In genomic region chr5:38844312-38844711, GRCm38 (mm10) we compare ENCODE assay signal across 17 mouse cellular contexts. TPM values are rescaled to one million over a fixed set of nuclear protein-coding genes. Genes with fewer than 3 reads are reported as not detected.
"Had no signal": no experiment of that assay in that cellular context is flagged by ENCODE, and none has a peak within 500 bp of the region (broad histone marks: within the 10 kb centered on the region; RNA-seq: fewer than 3 reads in every experiment).

No protein-coding gene starts in this region.

- H3K4me1 ChIP-seq: liver, embryonic 13.5 days; midbrain, embryonic 13.5 days had no signal

- H3K36me3 ChIP-seq: limb, embryonic 12.5 days; liver, embryonic 13.5 days; midbrain, embryonic 13.5 days had no signal

- DNase-seq: kidney, adult 9 months; kidney, postnatal 36 days; layer of hippocampus, adult 9-11 months; liver; liver, embryonic 13.5 days; liver, postnatal 0 days; lung, postnatal 10 days; right cerebral cortex, postnatal 14 days; thymus, adult 2 months; thymus, postnatal 25 days had no signal

- H3K4me3 ChIP-seq: limb, embryonic 12.5 days; liver, embryonic 13.5 days; midbrain, embryonic 13.5 days had no signal

- H3K27ac ChIP-seq: kidney, postnatal 0 days; limb, embryonic 12.5 days; liver, embryonic 13.5 days; midbrain, embryonic 13.5 days; stomach, postnatal 0 days had no signal

- H3K4me2 ChIP-seq: limb, embryonic 12.5 days; liver, embryonic 13.5 days; midbrain, embryonic 13.5 days had no signal

- ATAC-seq: liver, postnatal 0 days; midbrain, embryonic 13.5 days had no signal

- H3K9ac ChIP-seq: limb, embryonic 12.5 days; liver, embryonic 13.5 days; liver, postnatal 0 days; midbrain, embryonic 13.5 days had no signal

- H3K27me3 ChIP-seq: limb, embryonic 12.5 days; liver, embryonic 13.5 days; midbrain, embryonic 13.5 days had no signal

- H3K9me3 ChIP-seq: limb, embryonic 12.5 days; liver, embryonic 13.5 days; midbrain, embryonic 13.5 days had no signal

RNA-seq across cellular contexts. Expression of gene Clnk, which starts 32.3 kb away (rescaled TPM):
- total RNA-seq: layer of hippocampus, adult 18-20 months; left cerebral cortex, postnatal 36 days; midbrain, postnatal 0 days had no signal
- polyA plus RNA-seq: kidney, postnatal 0 days; limb, embryonic 12.5 days; liver, embryonic 13.5 days had no signal
